Mouse (Mus musculus): ENCODE measurements at regions not wholly inside any gene's neighbourhood (a gene's known extent, or its start where the extent isn't known, plus 50 kb on each side); places are given as distances from the start of the nearest gene placed in this dataset.
"Not testable (repeated sequence)": the region's sequence is repeated elsewhere in the genome, so short reads cannot be mapped to it uniquely, and the experiment has no call there.

DNA sequence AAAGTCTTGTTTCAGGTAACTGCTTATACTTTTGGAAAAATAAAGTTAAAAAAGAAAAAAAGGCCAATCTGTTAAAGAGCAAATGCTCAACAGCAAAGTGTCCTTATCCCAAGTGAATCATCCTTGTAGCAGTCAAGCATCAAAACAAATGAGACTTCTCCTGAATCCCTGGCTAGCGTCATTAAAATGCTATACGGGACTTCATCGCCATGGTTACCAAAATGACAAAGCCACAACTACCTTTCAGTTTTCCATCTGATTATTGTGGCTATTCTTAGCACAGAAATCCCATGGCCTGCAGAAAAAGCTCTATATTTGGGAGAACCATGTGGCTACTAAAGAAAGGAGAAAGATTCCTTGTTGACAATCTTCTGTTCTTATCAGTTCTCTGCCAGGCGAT, 322.7 kb downstream of the Arl4a start:
- no peak for DNase-seq

DNA sequence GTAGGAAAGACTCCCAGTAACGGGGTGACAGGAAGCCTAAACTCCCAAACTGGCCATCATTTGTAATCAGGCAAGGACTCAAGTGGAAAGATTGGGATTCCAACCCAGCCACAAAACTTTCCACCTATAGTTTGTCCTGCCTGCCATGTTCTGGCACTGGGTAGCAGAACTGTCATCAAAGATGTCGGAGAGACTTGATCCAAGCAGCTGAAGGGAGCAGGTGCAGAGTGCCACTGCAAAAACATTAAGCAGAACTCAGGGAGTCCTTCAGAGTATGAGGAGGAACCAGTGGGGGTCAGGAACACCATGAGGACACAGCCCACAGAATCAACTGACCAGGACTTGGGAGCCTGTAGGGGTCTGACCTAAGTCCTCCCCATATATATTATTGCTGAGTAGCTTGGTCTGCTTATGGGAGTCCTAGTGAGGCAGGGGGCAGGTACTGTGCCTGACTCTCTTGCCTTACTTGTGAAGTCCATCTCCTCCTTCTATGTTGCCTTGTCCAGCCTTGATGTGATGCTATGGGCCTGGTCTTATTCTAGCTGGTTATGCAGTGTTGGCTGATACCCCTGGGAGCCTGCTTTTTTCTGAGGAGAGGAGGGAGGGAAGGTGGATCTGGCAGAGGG, 323.5 kb downstream of the Arl4a start:
- no peak for DNase-seq

GRCm38 (mm10) chr12:39711807-39712206, 326.0 kb downstream of the Arl4a start:
- DNase-seq: no peak

- DNase-seq: peak; percentile 12
Measured at GRCm38 (mm10) chr12:39709850-39710249, 328.0 kb downstream of the Arl4a start.

DNA sequence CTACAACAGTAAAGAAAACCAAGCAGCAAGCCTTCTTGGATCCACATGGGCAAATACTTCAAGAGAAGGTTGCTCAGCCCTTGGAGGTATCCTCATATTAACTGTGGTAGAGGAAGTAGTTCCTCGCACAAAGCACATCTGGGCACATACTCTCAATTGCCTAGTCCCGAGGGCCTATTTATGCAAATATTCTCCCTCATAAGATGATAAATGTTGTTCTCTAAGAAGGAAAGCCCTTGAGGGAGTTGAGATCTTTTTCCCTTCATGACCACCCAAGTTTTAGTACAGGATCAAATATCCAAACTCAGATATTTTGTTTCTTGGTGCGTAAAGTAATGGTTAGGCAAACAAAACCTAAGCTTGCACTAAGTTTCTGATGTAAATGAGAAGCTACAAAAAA, 340.6 kb downstream of the Arl4a start:
- no peak for DNase-seq

DNA sequence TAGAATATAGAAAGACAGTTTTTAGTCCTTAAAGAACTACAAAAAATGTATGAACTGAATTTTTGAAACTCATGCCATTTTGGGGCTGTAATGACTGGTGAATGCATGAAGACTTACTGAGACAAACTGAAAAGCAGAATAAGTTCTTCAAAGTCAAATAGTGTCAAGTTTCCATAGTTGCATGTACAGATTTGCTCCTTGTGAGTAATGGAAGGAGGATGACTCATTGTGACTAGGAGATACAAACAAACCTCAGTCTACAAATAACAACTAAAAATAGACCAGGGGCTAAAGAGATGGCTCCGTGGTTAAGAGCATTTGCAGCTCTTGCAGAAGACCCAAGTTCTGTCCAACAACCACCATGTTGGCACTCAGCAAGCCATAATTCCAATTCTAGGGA, 342.5 kb downstream of the Arl4a start:
- DNase-seq: no peak

DNA sequence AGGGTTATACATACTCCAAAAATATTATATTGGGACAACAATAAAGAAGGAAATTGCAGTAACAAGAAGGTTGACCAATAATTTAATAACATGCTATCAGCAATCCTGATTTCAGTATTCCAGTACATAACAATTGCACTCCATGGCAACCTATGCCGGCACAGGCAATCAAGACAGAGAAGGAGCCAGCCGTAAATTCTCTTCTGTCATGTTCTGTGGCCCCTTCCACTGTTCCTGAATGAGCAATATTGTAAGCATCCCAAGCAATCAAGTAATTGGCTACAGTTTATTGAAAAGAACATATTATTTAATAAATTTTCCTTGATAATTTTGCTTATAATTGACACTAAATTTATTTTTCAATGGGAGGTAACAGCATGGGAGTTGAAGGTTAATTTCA, 345.8 kb downstream of the Arl4a start:
- no peak for DNase-seq

GRCm38 (mm10) chr12:39685399-39685798, 352.4 kb downstream of the Arl4a start:
- DNase-seq: no peak

GRCm38 (mm10) chr12:39682121-39682520, 355.7 kb downstream of the Arl4a start:
- no peak for DNase-seq

DNA sequence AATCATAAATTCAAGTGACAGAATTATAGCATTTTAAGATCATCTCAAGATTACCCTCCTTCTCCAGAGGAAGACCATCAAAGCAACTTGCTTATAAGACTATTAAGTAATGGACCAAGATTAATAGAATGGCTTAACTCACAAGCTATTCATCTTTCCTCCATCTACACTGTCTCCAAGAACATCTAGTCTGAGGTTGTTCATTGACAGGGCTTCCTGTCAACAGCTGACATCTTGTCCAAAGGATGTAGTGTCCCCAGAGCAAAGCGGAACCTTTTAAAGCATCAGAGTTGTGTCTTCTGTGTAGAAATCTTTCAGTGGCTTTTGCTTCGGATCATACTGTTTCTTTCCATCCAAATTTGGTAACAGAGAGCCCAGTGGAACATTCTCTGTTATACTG, 362.2 kb downstream of the Arl4a start:
- DNase-seq: no peak

GRCm38 (mm10) chr12:39667701-39668100, 370.1 kb downstream of the Arl4a start:
- DNase-seq: no peak

GRCm38 (mm10) chr12:39665448-39665847, 372.4 kb downstream of the Arl4a start:
- peak; percentile 31 for DNase-seq

DNA sequence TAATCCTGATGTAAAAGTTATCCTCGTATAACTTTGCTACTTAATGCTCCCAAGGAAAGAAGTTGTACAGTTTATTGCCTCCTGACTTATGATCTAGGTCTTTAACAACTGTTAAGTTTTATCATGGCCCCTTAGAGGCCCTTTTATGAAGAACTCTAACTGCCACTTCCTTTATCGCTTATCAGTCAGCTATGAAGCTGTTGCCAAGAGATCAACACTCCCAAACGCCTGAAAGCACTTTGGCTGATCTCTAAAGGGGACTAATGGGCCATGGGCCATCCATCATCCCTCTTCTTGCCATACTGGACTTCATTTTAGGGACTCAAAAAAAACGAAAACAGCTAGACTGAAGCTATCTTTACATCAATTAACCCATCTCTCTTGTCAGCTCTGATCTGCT, 377.4 kb downstream of the Arl4a start:
- DNase-seq: no peak

- no peak for DNase-seq
Measured at GRCm38 (mm10) chr12:39656606-39657005, 381.2 kb downstream of the Arl4a start.

GRCm38 (mm10) chr12:39648952-39649351, 388.9 kb downstream of the Arl4a start:
- no peak for DNase-seq

- DNase-seq: no peak
Measured at GRCm38 (mm10) chr12:39646556-39646955, 391.3 kb downstream of the Arl4a start.

GRCm38 (mm10) chr12:39645581-39645980, 392.2 kb downstream of the Arl4a start:
- no peak for DNase-seq

GRCm38 (mm10) chr12:39639246-39639645, 398.6 kb downstream of the Arl4a start:
- DNase-seq: no peak

DNA sequence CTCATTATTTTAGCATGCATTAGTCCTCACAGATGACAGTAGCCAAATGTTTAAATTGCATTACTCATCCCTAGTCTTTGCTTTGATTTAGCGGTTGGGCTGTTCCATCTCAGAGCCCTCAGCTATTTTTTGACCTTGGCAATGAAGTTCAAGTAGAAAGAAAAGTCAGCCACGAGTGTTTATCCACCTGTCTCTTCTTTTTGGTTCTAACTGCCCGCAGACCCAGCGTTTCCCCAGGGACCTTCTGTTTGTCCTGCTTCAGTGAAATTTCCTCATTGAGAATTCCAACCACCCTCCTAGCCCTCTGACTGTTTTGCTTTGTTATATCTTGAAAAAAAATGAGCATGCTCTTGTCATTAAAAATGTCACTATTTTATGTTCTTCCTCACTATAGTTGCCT, 403.5 kb downstream of the Arl4a start:
- DNase-seq: no peak

GRCm38 (mm10) chr12:39621266-39621665, 416.6 kb downstream of the Arl4a start:
- no peak for DNase-seq

DNA sequence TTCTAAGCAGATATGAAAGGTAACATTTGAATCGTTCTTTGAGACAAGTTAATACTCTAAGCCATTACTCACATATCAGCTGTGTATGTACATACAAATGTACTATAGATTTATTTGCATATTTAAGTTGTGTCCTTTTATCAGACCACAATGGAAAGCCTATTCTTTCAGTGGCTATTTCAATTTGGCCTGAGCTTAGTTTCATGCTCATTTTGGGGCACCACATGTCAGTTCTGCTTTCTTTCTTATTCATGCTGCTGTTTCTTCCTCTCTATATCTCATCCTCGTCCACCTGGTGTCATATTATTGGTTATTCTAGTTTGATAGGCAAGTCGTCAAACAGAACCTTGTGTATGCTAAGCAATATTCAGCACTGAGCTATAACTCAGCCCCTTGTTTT, 432.5 kb downstream of the Arl4a start:
- DNase-seq: no peak

DNA sequence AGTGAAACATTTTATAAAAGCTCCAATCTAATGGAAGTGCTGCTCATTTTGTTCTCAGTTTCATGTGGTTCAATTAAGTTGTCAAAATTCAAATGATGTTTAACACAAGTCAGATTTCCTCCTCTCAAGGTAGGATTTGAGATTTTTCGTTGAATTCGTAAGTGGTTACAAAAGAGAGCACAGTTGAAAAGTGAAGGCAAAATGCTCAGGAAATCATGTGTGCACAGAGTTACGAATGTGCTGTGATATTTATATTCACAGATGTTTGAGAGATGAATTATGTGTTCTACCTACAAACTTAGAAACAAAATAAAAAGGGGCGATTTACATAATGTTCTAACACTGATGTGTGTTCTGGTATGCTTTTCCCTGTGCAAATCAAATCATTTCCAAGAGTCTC, 433.1 kb downstream of the Arl4a start:
- DNase-seq: no peak

- DNase-seq: no peak
Measured at GRCm38 (mm10) chr12:39594726-39595125, 443.1 kb downstream of the Arl4a start.

DNA sequence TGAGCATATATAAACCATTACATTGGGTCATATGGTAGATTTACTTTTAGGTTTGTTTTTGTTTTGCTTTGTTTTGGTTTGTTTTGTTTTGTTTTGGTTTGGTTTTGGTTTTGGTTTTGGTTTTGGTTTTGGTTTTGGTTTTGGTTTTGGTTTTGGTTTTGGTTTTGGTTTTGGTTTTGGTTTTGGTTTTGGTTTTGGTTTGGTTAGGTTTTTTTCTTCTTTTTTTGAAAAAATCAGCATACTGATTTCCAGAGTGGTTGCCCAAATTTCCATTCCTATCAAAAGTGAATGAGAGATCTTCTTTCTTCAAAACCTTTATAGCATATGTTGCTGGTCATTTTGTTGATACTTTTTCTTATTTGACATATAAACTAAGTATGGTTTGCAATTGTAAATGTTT, 444.0 kb downstream of the Arl4a start:
- not testable (repeated sequence) for DNase-seq

DNA sequence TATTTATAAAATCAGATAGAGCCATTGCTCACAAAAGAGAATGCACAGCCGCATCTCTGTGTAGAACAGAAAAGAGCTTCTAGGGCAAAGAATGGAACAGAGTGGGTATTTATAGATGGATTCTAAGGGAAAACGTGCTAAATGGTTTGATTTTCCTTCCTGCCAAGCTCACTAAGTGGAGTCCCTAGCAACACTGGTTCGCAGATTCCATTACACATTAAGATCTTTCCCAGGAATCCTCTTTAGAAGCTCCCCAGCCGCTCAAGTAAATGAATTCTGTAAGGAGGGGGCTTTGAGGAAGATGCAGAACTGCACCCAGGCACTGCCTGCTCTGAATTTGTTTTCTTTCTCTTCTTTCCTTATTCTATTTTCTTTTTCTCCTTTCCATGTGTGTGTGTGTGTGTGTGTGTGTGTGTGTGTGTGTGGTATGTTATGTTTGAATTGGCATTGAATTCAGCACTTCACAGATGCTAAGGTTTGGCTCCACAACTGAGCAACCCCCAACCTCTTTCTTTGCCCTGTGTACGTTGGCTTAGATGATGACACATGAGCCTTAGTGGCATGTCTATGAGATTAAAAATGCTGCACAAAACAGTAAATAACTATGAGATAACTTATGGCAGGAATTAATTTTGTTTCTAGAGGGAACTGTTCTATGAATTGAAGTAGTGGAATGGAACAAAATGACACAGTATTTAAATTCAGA, 450.5 kb downstream of the Arl4a start:
- DNase-seq: no peak

All from right cerebral cortex, postnatal 25 days (tissue).